Mouse (Mus musculus): Measurements from ENCODE around the gene Elavl1.

Elavl1 gene

DNA sequence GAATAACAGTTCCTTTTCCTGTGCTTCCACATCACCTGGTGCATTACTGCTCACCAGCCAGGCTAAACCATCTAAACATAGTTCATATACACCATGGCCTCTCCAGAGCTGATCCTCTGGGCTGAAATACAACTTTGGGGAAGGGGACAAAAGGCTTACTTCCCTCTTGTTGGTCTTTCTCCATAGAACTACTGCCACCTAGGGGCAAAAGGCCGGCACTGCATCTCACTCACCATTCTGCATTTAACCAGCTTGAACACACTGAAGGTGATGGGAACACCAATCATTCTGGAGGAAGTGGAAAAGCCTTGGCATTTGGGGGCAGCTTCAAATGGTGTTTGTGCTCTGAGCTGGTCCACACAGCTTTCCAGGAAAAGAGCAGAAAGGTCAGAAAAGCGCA is 2.7 kb downstream of the Elavl1 start:
- in situ Hi-C loops (cut with MboI; ENCODE audit: low sequenced_read_pairs) = no loop called here

DNA sequence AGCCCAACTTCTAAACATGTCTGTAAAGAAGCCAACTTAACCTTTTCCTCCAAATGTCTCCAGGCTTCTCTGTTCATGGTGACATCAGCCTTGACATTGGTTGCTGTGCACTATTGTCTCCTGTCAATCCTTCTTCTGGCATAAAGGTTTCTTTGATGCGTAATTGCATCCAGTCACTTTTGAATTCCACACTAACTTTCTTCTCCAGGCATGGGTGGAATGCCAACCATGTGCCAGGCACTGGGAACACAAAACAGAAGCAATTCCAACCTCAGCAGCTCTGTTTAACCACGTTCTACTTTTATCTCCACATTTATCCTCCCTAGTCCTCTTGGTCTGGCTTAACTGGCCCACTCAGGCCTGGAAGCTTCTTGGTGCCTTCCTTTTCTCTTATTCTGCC is 4.2 kb downstream of the Elavl1 start:
- in situ Hi-C loops (cut with MboI; ENCODE audit: low sequenced_read_pairs) = no loop called here

GRCm38 (mm10) chr8:4320404-4320803 is 4.8 kb downstream of the Elavl1 start:
- in situ Hi-C loops (cut with MboI; ENCODE audit: low sequenced_read_pairs) = no loop called here

DNA sequence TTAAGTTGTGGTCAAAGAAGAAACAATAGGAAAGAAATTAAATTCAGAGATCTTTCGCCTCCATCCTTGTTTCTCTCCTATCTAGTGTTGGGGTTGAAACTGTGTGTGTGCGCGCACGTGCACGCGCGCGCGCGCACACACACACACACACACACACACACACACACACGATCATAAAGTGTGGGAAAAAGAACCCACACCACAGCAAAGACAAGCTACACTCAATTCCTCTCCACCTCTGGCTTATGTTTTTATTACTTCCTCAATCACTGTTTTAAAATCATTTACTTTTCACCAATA is 5.7 kb downstream of the Elavl1 start:
- in situ Hi-C loops (cut with MboI; ENCODE audit: low sequenced_read_pairs) = no loop called here

GRCm38 (mm10) chr8:4318796-4319572 is 6.2 kb downstream of the Elavl1 start:
- in situ Hi-C loops (cut with MboI; ENCODE audit: low sequenced_read_pairs) = no loop called here

- in situ Hi-C loops (cut with MboI; ENCODE audit: low sequenced_read_pairs) = no loop called here
Observed at GRCm38 (mm10) chr8:4318124-4318523, 7.1 kb downstream of the Elavl1 start.

- in situ Hi-C loops (cut with MboI; ENCODE audit: low sequenced_read_pairs) = no loop called here
Observed at GRCm38 (mm10) chr8:4314852-4315251, 10.4 kb downstream of the Elavl1 start.

GRCm38 (mm10) chr8:4313254-4314124 is 11.7 kb downstream of the Elavl1 start:
- in situ Hi-C loops (cut with MboI; ENCODE audit: low sequenced_read_pairs) = no loop called here

DNA sequence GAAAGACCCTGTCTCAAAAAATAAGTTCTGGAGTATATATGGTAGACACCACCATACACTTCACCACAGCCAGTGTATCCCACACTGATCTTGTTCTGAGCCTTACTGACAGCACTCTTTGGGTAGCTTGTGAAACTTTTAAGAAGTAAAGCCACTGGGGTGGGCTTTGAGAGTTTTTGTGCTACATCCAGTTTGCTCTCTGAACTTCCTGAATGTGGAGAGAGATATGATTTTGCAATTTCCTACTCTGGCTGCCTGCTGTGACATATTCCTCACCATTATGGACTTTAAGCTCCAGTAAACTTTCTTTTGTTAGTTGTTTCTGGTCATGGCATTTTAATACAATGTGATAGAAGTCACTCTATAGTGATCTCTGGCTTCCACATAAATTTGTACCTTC is 13.1 kb downstream of the Elavl1 start:
- in situ Hi-C loops (cut with MboI; ENCODE audit: low sequenced_read_pairs) = no loop called here

DNA sequence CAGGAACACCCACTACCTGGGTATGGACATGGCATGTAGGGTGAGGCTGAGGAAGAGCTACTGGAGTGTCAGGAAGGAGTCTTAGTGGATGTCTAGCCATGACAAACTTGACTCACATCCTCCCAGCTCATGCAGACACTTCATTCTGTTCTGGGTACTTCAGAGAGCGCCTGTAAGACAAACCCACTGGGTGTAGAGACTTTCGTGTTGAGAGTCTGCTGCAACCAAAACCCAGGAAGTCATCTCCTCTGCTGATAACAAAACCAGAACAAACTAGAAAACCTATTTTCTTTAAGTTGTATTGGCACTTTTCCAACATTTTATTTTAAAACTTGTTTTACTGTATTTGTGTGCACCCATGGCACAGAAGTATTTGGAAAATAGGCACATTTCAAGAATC is 19.4 kb downstream of the Elavl1 start:
- in situ Hi-C loops (cut with MboI; ENCODE audit: low sequenced_read_pairs) = no loop called here

GRCm38 (mm10) chr8:4304124-4304547 is 21.1 kb downstream of the Elavl1 start:
- in situ Hi-C loops (cut with MboI; ENCODE audit: low sequenced_read_pairs) = no loop called here

GRCm38 (mm10) chr8:4297822-4298221 is 27.4 kb downstream of the Elavl1 start:
- in situ Hi-C loops (cut with MboI; ENCODE audit: low sequenced_read_pairs) = no loop called here

DNA sequence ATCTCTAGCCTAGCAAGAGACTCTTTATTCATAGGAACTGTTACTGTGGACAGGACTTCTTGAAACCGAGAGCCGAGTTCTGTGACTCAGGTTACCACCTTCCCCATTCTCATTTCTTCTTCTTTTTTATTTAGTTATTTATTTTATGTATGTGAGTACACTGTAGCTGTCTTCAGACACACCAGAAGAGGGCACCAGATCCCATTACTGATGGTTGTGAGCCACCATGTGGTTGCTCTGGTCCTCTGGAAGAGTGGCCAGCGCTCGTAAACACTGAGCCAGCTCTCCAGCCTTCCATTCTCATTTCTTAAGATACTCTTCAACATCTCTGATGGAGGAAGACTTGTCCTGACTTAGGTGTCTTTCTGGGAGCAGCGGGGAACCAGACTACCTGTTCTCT is 32.5 kb downstream of the Elavl1 start:
- in situ Hi-C loops (cut with MboI; ENCODE audit: low sequenced_read_pairs) = no loop called here

- in situ Hi-C loops (cut with MboI; ENCODE audit: low sequenced_read_pairs) = no loop called here
Observed at GRCm38 (mm10) chr8:4276111-4276465, 49.1 kb downstream of the Elavl1 start.

DNA sequence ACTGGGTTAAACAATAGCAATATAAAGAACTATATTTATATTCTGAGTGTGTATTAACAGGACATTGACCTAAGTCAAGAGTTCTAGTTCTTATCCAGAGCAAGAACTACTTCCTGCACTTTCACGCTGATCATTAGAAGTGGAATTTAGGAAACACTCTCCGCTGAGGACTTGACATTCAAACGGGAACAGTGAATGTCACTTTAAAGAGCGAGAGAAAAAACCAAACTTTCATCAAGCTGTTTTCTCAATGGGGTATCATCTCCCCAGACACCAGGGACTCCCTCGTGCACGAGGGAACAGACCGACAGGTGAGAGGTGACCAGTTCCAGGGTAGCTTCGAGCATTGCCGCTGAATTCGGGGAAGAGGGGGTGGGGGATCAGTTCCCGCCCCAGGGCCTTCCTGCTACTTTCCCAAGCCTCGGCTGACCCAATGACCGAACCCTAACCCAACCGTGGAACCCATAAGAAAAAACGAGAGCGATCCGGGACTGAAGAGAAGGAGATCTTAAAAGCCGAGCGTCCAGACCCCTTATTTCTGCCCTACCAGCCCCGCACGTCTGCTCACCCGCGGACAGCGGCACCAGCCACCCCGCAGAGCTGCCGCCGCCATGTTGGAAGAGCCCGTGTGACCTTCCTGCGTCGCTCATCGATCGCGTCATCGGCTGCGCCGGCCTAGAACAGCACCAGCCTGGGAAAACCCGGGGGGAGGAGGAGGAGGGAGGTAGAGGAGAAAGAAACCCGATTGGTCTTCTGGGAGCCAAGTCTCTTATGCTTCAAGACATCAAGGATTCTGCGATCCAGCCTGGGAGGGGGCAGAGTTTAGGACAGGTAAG is 49.7 kb downstream of the Elavl1 start, which contains the start of gene Timm44:
Gene Timm44 (minus strand): TSS at position 639 of the 836 bp plus-strand sequence.
- in situ Hi-C loops (cut with MboI; ENCODE audit: low sequenced_read_pairs) = no loop called here

DNA sequence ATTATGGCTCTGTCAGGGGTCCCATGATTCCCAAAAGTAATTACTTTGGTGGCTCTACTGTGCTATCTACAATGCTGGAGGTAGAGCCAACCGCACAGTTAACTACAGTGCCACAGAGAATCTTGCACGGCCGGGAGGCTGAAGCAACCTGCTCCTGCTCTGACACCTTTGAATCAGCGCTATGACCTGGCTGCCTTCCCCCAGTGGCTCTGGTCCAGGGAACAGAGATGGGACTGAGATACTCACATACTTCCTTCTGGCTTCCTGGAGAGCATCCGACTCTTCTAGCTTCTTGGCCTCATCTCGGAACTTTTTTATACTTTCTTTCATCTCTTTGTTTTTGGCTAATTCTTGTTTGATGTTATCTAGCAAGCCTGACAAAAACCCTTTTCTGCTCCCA is 55.6 kb downstream of the Elavl1 start:
- in situ Hi-C loops (cut with MboI; ENCODE audit: low sequenced_read_pairs) = no loop called here

GRCm38 (mm10) chr8:4267627-4268026 is 57.6 kb downstream of the Elavl1 start:
- in situ Hi-C loops (cut with MboI; ENCODE audit: low sequenced_read_pairs) = no loop called here

DNA sequence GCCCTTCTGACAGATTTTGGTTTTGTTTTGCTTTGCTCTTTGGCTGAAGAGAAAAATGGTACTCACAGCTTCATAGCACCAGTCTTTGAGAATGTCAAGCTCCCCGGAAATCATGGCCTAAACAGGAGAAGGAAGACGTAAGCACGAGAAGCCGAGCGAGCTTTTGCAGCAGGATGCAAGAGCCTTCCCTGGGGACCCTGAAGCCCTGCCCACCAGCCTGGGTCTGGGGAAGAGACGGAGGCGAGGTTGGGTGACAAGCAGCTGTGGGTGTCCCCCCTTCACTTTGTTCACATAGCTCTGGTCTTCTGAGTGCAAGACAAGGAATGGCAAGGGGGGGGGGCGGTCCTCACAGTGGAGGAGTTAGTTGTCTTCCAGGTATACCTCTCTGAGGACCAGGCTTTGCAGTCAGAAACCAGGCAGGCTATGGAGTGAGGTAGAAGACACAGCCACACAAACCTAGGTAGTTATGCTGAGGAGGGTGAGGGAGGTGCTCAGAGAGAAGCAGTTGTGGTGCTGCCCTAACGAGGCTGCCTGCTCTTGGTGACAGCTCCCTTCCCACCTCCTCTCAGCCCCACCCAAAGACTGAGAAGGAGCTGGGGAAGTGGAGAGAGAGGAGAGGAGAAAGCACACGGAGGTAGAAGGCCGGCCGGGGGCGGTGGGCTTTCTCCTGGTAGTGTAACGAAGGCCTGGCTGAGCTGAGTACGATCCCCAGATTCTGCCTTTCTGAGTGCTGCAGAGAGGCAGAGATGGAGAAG is 59.9 kb downstream of the Elavl1 start:
- in situ Hi-C loops (cut with MboI; ENCODE audit: low sequenced_read_pairs) = no loop called here

GRCm38 (mm10) chr8:4263105-4263791 is 62.0 kb downstream of the Elavl1 start:
- in situ Hi-C loops (cut with MboI; ENCODE audit: low sequenced_read_pairs) = no loop called here

GRCm38 (mm10) chr8:4259805-4260170 is 65.4 kb downstream of the Elavl1 start:
- in situ Hi-C loops (cut with MboI; ENCODE audit: low sequenced_read_pairs) = no loop called here
